Mouse (Mus musculus): ENCODE results near the gene Josd2.

The Josd2 gene

DNA sequence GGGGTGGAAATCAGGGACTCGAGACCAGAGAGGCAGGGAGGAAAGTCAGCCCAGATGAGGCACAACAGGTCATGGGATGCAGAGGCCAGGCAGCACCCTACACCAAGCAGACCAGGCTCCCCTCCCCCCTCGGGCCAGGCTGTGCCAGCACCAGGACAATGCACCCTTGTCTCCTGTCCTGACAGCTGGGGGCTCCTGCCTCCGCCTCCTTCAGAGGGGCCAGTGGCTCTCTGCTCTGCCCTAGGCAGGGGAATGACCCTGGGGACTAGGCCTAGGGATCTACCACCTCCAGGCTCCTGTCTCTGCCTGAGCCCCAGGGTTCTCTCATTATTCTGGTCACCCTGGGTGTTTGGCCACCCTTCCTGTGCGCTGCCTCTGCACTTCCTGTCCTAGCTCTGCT is 6.6 kb downstream of the Josd2 start:
- no peak for DNase-seq

DNA sequence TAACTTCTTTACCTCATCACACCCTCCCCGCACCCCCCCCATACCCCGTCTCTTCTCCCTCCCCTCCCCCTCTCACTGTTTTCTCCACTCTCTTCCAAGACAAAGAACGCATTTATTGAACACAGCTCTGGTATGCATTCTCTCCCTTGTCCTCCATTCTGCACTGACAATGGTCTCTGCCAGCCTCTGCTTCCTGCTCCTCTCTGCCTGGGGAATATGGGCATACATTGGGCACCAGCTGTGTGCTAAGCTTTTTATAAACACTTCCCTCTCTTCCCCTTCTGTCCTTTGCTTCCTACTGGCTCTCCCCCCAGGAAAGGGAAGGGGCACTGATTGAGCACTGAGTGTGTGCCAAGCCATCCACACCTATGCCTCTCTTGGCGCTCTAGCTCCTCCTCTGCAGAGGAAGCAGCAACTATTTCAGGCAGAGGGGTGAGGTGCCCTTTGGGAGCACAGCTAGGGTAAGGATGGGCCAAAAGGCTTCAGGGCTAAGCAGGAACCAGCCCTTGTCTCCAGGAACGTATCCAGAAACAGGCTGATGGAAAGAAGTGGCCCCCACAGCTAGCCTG is 7.3 kb downstream of the Josd2 start:
- DNase-seq = no peak

DNA sequence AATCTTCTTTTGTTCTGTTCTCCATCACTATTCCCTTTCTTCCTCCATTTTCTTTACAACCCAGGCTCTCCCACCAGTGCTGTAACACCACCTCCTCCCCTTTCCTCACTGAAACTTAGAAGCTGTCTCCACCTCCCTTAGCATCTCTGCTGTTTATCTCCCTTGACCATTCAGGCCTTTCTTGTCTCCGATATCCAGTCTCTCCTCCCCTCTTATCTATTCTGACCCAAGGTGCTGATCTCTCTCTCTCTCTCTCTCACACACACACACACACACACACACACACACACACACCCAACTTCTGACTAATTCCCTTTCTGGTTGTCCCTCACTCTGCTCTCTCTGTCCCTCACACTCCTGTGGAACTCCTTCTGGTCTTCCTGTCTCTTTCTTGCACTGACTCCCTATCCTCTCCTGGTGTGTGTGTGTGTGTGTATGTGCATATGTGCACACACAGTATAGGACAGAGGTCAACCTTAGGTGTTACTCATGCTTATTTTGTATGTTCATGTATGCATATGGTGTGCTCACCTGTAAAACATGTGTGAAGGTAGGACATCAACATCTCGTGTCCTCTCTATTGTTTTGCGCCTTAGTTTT is 15.2 kb downstream of the Josd2 start:
- no peak for DNase-seq

DNA sequence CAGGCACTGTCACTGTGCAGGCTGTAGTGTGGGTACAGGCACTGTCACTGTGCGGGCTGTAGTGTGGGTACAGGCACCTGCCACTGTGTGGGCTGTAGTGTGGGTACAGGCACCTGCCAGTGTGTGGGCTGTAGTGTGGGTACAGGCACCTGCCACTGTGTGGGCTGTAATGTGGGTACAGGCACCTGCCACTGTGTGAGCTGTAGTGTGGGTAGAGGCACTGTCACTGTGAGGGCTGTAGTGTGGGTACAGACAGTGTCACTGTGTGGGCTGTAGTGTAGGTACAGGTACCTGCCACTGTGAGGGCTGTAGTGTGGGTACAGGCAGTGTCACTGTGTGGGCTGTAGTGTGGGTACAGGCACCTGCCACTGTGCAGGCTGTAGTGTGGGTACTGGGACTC is 16.3 kb downstream of the Josd2 start:
- no peak for DNase-seq

DNA sequence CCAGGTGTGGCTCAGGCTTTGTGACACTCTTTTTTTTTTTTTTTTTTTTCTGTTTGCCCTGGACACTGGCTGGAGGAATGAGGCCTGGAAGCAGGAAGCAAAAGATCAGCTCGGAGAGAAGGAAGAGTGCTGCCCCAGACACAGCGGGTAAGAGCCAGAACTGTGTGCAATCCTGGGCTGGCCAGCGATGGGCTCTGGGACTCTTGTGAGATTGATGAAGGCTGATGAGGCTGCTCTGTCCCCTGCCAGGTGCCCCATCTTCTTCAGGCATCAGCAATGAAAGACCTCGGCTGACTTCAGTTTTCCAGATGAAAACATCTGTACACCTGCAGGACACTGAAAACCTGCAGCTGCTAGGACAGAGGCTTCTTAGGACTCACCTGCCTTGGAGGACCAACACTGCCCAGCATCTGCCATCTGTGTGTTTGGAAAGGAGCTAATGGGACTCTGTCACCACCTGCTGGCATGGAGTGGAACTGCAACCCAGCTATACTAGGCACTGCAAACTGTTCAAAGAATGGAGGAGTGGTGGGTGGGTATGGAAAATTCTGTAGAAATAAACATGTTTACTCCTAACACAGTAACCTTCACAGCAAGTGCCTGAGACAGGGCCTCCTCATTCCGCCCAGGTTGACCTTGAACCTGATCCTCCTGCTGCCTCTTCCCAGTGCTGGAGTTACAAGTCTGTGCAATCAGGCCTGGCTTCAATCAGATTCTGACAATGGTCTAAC is 17.2 kb downstream of the Josd2 start:
- peak; percentile 80 for DNase-seq

DNA sequence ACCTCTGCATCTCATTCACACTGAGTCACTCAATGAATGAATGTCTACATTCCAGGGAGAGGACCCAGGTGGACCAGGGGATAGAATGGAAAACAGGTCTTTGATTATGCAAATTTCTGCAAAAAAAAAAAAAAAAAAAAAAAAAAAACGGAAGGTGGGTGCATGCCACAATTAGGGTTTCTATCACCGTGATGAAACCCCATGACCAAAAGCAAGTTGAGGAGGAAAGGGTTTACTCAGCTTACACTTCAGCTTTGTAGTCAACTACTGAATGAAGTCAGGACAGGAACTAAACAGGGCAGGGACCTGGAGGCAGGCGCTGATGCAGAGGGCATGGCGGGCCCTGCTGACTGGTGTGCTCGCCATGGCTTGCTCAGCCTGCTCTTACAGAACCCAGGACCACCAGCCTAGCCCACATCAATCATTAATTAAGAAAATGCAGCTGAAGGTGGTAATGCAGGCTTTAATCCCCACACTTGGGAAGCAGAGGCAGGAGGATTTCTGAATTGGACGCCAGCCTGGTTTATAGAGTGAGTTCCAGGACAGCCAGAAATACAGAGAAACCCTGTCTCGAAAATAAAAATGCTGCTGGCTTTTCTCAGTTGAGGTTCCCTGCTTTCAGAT is 17.9 kb downstream of the Josd2 start:
- no peak for DNase-seq

DNA sequence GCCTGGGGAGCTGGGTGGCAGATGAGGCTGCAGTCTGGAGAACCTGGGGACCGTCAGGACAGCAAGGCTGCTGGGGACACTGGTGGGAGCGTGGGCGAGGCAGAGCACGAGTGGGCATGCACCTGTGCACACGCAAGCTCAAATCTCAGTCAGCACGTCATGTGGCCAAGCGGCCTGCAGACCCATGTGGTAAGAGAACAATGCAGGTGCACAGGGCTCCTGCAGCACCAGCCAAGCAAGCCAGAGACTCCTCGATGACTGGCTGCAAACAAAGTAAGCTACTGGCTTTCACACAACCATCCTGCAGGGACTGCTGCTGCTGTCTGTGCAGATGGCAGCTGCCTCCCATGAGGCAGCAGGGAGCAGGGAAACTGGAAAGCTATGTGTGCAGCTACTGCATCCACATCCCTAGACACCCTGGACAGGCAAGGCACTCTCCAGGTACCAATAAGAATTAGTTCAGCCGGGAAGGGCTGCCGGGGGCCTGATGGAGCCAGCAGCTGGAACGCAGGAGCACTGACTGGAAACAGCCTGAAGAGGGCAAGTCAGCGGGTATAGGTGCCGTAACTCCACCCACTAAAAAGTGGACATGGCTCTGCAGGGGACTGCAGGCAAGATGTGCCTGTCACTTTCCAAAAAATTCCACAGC is 19.3 kb downstream of the Josd2 start:
- no peak for DNase-seq

DNA sequence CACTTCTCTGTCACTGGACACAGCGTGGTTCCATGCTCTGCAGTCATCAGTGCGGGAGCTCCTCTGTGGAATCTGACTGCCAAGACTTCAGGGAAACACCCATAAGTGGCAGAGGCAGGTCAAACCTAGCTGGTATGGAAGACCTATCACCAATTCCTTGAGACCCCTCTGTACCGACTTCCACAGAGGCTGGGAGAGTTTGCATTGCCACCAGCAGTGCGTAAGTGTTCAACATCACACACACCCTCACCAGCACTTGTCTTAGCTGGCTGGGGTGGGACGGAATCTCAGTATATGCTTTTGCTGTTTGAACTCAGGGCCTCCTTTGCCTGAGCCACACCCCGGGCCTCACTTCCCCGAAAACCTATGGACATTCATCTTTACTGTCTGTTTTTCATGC is 20.2 kb downstream of the Josd2 start:
- no peak for DNase-seq

DNA sequence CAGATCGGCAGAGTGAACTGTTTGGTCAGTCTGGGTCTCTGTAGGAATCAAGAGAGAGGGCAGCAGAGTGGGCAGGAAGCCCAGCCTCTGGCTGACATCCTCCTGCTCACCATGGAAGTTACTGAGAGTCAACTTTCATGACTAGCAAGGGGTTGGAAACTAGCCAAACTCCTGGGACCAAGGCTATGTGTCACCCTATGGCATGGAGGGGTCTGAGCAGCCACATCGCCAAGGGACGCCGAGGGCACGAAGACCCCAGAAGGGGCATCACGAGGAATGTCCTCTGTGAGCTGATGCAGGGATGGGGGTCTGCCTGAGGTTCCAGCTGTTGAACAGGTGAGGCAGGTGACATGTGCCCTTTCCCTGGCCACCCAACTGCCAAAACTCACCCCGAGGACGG is 20.8 kb downstream of the Josd2 start:
- no peak for DNase-seq

DNA sequence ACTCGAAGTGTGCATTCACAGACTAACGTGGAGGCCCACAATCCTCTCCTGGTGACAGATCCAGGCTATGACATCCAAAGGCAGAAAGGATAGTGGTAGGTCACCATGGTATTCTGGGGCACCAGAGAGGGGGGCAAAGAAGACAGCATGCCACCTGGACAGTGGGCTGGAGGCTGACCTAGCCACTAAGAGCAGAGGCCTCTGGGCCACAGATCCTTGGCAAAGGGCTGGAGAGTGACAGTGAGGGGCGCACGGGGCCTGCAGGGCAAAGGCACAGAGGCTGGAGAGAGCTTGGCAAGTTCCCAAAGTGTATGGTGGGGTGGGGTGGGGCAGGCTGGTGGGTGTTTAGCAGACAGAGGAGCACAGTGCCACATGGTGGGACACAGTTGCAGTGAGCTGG is 22.5 kb downstream of the Josd2 start:
- no peak for DNase-seq

DNA sequence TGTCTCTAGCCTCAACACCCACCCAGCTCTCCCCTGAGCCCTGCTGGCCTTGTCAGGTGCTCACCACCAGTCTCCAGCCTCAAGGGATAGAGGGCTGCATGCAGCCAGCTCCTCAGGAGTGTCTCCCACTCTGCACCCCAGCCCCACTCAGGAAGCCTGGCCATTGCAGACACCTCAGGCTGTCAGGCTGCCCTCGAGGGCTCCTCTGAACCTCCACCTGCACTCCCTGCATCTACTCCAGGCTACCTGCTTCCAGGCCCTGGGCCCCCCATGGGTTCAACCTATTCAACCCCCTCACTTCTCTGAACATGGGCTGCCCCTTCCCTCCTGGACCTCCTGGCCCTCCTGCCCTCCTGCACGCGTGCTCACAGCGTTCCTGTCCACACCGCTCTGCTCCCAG is 23.6 kb downstream of the Josd2 start:
- DNase-seq = no peak

DNA sequence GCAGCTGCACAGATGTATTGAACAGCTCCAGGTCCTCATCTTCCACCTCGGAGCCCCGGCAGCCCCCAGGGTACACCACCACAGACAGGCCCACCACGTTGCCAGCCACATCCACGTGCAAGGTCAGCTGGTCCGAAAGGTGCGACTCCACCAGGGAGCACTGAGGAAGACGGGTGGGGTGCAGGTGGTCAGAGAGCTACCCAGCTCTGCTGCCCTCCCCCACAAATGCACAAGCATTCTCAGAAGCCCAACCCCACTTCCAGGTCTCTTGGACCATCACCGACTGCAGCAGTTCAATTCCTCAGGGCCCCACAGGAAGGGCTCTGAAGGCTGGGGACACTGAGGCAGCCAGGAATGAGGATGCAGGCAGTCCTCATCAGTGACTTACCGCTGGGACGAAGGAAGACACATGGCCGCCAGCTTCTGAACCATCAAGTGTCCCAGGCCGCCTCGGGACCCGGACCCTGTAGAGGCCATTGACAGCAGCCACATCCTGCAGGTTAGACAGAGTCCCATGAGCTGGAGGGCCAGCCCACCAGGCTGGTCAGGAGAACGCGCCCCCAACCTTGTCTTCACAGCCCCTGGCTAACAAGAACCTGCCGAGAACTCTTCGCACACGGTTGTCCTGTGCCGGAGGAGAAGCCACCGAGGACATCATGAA is 24.5 kb downstream of the Josd2 start:
- no peak for DNase-seq

DNA sequence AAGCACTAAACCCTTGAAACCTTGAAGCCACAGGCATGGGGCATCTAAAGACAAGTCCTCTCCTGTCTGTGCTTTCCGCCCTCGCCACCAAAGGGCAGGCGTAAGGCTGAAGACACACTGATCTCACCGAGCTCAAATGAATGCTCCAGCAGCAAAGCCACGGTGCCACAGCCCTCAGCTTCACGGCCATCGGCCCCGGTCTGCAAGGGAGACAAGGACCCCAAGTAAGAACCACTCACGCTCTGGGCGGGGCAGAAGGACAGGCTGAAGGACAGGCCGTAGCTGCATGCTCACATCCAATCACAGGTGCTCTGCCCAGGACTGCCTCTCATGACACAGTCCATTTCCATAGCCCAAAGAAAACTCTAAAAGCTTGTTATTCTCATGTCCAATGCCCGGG is 26.9 kb downstream of the Josd2 start:
- DNase-seq = no peak

DNA sequence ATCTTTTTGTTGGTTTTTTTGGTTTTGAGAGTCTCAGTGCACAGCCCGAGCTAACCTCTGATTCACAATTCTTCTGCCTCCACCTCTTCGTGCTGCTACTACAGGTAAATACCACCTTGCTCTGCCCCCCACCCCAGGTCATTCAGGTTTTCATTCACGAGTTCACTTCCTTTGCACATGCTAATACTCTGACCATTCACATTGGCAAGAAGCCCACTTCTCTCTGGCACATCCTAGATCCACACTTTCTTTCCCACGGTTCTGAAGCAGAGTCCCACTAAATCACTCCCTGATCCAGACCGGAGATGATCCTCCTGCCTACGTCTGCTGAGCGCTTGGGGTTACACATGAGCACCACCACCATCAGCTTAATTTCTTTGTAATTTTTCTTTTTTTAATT is 27.3 kb downstream of the Josd2 start:
- DNase-seq = no peak

DNA sequence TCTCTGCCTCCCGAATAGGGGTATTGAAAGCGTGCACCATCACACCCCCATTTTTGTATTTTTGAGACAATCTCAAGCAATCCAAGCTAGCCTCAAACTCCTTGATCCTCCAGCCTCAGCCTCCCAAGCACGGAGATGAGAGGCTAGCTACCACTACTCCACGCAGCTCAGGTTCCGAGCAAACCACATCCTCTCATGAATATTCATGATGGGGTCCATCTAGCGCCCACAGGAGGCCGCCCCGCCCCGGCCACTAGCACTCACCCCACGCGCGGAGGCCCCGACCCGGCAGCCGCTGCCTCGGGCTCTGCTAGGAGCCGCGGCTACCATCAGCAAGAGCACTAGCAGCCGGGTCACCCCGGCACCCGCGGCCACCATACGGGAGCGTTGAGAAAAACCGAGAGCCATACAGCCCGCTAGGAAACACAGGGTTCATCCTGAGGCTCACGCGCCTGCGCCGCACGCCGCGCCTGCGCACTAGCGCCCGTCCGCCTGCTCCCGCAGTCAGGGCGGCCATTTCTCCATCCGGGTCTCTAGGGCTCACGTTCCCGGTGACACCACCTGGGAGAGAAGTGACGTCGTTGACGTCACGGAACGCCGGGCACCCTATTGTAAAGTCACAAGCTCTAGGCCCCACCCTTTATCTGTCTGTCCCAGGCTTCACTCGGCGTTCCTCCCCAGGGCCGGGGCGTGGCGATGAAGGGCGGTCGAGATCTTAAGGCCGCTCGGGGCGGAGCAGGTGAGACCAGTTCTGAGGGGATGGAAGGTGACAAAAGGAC is 28.4 kb downstream of the Josd2 start, which contains the start of the genes Emc10 and Fam71e1:
TSS of gene Emc10 (minus strand) at position 538 of the 779 bp plus-strand sequence.
TSS of gene Fam71e1 (plus strand) at position 590 of the 779 bp plus-strand sequence.
- peak; percentile 98 for DNase-seq

DNA sequence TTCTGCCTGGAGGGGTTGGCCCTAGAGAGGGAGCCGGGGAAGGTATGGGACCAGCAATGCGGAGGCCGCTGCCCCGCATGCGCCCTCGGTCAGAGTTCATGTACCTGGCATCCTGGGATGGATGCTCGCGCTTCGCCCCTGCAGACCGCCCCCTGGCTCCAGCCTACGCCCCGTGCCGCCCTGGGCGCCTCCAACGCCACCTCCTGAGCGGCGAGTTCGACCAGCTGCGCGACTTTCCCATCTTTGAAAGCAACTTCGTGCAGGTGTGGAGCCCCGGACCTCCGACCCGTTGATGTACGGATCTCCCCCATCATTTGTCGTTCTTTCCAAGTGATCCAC is 29.0 kb downstream of the Josd2 start:
- no peak for DNase-seq

DNA sequence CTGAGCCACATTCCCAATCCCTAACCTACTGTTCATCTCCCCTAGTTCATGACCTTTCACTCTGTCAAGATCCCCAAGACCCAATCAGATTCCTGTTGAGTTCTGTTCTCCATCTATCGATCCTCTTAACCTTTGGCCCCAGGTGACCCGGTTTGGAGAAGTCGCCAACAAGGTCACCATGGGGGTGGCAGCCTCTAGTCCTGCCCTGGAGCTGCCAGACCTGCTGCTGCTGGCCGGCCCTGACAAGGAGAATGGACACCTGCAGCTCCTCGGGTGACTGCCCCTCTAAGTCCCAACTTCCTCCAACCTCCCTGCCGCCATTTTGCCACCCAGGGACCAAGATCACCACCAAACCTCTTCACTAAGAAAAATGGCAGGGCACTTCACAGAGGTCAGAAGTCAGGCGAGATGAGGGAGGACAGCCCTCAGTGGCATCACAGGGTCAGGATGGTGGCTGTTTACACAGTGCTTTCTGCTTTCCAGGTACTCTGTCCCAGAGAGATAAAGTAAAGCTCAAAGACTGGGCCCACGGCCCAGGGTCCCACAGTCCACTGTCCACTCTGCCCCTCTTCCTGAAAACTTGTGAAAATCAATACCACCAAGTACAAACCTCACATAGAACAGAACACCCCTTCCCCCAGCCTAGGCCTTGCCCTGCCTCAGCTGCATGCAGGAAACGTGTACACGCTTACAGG is 29.7 kb downstream of the Josd2 start:
- no peak for DNase-seq

DNA sequence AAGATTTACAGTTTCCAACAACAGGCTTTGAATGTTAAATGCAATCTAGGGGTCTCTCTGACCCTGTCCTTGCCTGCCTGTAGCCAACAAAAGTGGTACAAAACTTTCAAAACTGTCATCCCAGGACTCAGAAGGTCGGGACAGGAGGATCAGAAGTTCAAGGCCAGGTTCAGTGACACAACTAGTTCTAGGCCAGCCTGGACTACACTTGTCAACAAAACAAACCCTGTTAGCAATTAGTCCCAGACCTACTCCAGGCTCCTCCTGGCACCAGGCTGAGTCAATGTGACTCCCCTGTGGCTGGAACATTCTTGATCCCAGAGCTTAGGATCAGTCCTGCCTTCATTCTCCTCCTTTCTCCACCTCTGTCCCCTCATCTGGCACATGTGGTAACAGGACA is 31.1 kb downstream of the Josd2 start:
- DNase-seq = no peak

DNA sequence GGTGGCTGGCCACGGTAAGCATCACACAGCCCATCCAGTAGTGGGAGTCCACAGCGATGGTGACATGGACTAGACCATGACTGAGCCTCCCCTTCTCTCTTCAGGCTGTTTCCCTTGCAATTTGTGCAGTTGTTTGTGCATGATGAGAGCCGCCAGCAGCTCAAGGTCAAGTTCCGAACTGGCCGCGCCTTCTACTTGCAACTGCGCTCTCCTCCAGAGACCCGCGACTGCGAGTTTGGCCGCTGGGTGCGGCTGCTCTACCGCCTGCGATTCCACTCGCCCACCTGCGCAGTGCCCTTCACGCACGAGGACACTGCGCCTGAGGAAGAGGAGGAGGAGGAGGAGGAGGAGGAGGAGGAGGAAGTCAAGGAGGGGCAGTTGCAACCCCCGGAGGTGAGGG is 32.3 kb downstream of the Josd2 start:
- DNase-seq = no peak

DNA sequence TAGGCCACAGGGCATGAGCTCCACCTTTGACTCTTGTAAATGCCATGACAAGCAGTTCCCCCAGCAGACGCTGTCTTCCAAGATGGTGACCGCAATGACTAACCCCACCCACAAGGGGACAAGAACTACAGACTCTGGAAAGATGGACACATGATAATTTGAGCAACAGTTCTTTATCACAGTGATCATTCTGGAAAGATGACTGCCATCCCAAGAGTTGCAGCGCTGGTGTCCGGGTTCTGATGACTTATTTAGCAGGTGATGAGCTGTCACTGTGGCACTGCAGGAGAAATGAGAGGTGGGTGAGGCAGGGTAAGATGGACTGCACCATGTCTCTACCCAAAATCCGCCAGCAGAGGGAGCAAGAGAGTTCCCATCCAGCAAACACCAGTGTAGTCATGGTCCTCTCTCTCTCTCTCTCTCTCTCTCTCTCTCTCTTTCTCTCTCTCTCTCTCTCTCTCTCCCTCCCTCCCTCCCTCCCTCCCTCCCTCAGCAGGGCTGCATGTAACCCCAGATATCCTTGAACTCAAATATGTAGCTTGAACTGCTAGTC is 33.9 kb downstream of the Josd2 start:
- DNase-seq = peak; percentile 71

DNA sequence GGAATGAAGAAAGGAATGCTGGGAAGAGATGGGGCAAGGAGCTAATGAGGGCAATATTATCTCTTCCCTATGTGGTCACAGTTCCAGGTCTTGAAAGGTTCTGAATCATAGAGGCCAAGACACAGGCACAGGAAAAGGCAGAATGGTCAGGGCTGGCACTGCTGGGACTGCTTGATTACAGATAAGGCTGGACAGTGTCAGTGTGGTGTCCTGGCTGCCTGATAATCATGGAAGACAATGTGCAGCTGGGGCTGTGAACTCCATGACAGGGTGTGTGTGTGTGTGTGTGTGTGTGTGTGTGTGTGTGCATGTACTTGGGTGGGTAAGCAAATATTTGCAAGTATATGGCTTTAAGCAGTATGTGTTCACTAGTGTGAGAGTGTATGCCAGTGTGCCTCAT is 39.7 kb downstream of the Josd2 start:
- DNase-seq = no peak

All from kidney, adult 18-20 months (tissue).